Mouse (Mus musculus) testis, adult 2 months (tissue): ENCODE results near the gene Ptpn18.

Experiments used
- CTCF ChIP-seq: fragments of 200-500 bp; IDR thresholded peaks from 2 replicates; pipeline ENCODE4 v1.5.1; 2012; ENCODE audit warnings: low read depth, mild to moderate bottlenecking, inconsistent platforms, low read length, moderate library complexity; ENCODE audit not compliant: control insufficient read depth, insufficient read depth, insufficient replicate concordance
- POLR2A ChIP-seq: fragments of 200-500 bp; IDR thresholded peaks from 2 replicates; pipeline ENCODE4 v1.6.1; 2012; ENCODE audit warnings: low read depth, mild to moderate bottlenecking, inconsistent platforms, low read length, moderate library complexity; ENCODE audit not compliant: control insufficient read depth

DNA sequence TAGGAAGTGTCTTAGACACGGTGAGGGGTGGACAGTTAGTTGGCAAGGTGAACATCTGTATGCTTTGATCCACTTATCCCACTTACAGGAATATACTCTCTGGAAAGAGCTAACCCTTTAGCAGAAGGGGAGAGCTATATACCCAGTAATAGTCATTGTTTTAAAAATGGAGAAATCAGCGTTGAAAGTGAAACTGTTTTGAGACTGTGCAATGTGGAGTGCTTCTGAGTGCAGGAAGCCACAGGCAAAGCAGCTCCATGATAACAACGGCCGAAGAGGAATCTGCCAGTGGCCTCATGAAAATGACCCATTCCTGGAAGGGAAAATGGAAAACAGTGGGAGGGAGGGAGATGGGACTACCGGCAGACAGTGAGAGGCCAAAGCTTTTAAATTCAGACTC is 21.2 kb downstream of the Ptpn18 start:
- TF ChIP-seq POLR2A (no peak), CTCF (no peak)
